Mouse (Mus musculus): Measurements from ENCODE around the gene Ndufa12.

DNA sequence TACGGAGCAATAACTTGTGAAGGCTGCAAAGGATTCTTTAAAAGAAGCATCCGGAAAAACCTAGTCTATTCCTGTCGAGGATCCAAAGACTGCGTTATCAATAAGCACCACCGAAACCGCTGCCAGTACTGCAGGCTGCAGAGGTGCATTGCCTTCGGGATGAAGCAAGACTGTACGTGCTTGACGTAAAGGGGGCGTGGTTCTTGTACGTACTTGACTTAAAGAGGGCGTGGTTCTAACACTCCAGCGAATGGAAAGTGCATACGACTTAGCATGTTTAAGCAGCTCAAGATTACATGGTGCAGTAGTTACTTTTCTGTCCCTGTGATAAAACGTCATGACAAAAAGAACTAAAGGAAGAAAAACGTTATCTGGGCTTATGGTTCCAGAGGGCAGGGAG is 33.1 kb upstream of the Ndufa12 start:
- no peak for TF ChIP-seq CTCF (IDR thresholded peaks at IDR 0.05; ENCODE audit: borderline replicate concordance, extremely low read depth, insufficient read depth, insufficient read length)
- TF ChIP-seq POLR2A (IDR thresholded peaks at IDR 0.05; ENCODE audit: borderline replicate concordance, extremely low read depth, insufficient read depth, insufficient read length, poor library complexity, severe bottlenecking): no peak

Measured in brain, embryonic 14.5 days (tissue).